Mouse (Mus musculus) stomach, postnatal 0 days (tissue): ENCODE results near the gene Wapl. TPM values are rescaled to one million over a fixed set of nuclear protein-coding genes. Genes with fewer than 3 reads are reported as not detected.

Experiments used
- ATAC-seq: fragments of 200-750 bp; cut with Nextera tagmentation; 2 replicates; pipeline ENCODE4 v1.8.0; 2017; ENCODE audit not compliant: low FRiP score, low TSS enrichment
- DNase-seq: peaks from one replicate; pipeline ENCODE4 v3.0.0-alpha.2; 2016; ENCODE audit warnings: low spot score
- H3K27ac ChIP-seq: fragments of 300-500 bp; sonication (generic); replicated peaks from 2 replicates; pipeline ENCODE4 v1.5.1; 2014; ENCODE audit warnings: mild to moderate bottlenecking, control low read depth
- H3K27me3 ChIP-seq: fragments of 300-500 bp; sonication (generic); 2 replicates; pipeline ENCODE4 v1.6.1; 2014; ENCODE audit warnings: low read length; ENCODE audit not compliant: control insufficient read depth, insufficient read depth
- H3K36me3 ChIP-seq: fragments of 300-500 bp; sonication (generic); 2 replicates; pipeline ENCODE4 v1.6.1; 2014; ENCODE audit warnings: low read length, mixed read lengths; ENCODE audit not compliant: control insufficient read depth, insufficient read depth
- H3K4me1 ChIP-seq: fragments of 300-500 bp; sonication (generic); replicated peaks from 2 replicates; pipeline ENCODE4 v1.6.1; 2014; ENCODE audit warnings: antibody characterized with exemption; ENCODE audit not compliant: control insufficient read depth, insufficient read depth
- H3K4me2 ChIP-seq: fragments of 300-500 bp; sonication (generic); replicated peaks from 2 replicates; pipeline ENCODE4 v1.6.1; 2014; ENCODE audit warnings: low read depth, mild to moderate bottlenecking, control low read depth, moderate library complexity
- H3K4me3 ChIP-seq: fragments of 300-500 bp; sonication (generic); 2 replicates; pipeline ENCODE4 v1.5.1; 2014; ENCODE audit warnings: low read depth, low read length, control low read depth
- H3K9ac ChIP-seq: fragments of 300-500 bp; sonication (generic); 2 replicates; pipeline ENCODE4 v1.6.1; 2014; ENCODE audit warnings: mild to moderate bottlenecking, low read length, control low read depth, mixed read lengths
- H3K9me3 ChIP-seq: fragments of 300-500 bp; sonication (generic); 2 replicates; pipeline ENCODE4 v1.6.1; 2016; ENCODE audit warnings: low read length; ENCODE audit not compliant: control insufficient read depth
- CTCF ChIP-seq: IDR thresholded peaks from 2 replicates; pipeline ENCODE4 v1.5.1; 2016; ENCODE audit warnings: antibody characterized with exemption, low read depth, mild to moderate bottlenecking, moderate library complexity
- EP300 ChIP-seq: optimal IDR thresholded peaks from 2 replicates; pipeline ENCODE3; 2016; ENCODE audit warnings: antibody characterized with exemption
- WGBS: fragments of 180-500 bp; shearing (Covaris S2); extraction: QIAGEN DNeasy Blood & Tissue Kit; methylation state at CpG from one replicate; pipeline ENCODE4 v1.1.7; 2014; 5-methylcytosine and 5-hydroxymethylcytosine counted together
- polyA plus RNA-seq: library from polyadenylated mRNA; unstranded; fragments of >200 nt; fragmentation: Nextera tagmentation; extraction: Ambion mirVana; gene quantifications from 2 replicates; pipeline ENCODE4 v1.2.1, GENCODE M21; 2015

Wapl gene
- polyA plus RNA-seq, 1 experiment from 2014 or later, result 16.0 TPM

DNA sequence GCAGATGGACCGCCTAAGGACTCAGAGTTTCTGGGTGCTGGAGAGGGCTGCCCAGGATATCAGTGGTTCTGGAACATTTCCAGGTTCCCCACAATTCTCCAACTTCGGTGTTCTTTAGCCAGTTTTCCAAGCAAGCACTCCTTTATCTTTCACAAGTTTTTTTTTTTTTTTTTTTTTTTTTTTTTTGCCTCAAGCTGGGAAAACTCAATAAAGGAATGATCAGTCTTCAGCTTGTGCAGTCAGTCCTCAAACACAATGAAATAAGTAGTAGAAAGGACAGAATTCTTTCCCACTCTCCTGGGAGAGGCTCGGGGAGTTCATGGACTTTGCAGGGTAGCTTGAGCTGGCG lies 11.3 kb upstream of the Wapl start:
- Histone ChIP-seq H3K36me3 (no peaks in the 10 kb centered on the region), H3K4me2 (peak overlapping the region; percentile 88), H3K27ac (peak overlapping the region; percentile 13; the same call in 1 of the 2 replicates), H3K9me3 (no peaks in the 10 kb centered on the region), H3K27me3 (no peaks in the 10 kb centered on the region), H3K4me3 (peak overlapping the region; percentile 53), H3K4me1 (no peaks in the 10 kb centered on the region), H3K9ac (peak overlapping the region; percentile 60)
- ATAC-seq (no peak), DNase-seq (no peak)
- WGBS, result 8% methylated on average over 4 of the region's 4 CpGs
- TF ChIP-seq CTCF (no peak), EP300 (no peak)

DNA sequence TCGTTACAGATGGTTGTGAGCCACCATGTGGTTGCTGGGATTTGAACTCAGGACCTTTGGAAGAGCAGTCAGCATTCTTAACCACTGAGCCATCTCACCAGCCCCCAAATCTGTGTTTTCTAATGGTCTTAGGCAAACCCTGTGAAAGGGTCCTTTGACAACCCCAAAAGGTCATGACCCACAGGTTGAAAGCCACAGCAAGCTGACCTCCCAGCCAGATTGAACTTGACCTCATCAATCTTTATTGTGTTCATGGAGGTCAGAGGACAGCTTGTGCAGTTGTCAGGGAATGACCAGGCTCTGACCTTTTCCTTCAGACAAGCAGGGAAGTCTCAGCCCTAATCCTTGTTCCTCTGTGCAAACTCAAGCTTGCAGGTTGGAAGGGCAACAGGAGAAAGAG lies 10.3 kb upstream of the Wapl start:
- Histone ChIP-seq H3K4me3 (no peak overlapping the region), H3K36me3 (no peaks in the 10 kb centered on the region), H3K27me3 (no peaks in the 10 kb centered on the region), H3K4me2 (no peak overlapping the region), H3K27ac (no peak overlapping the region), H3K9ac (no peak overlapping the region), H3K4me1 (no peaks in the 10 kb centered on the region), H3K9me3 (no peaks in the 10 kb centered on the region)
- ATAC-seq (no peak), DNase-seq (no peak)
- 84% methylated on average over 1 of the region's 1 CpGs for WGBS
- no peak for TF ChIP-seq EP300
- TF ChIP-seq CTCF, result no peak

- Histone ChIP-seq H3K4me3 (no peak overlapping the region), H3K9ac (no peak overlapping the region), H3K4me2 (no peak overlapping the region), H3K27ac (no peak overlapping the region), H3K9me3 (no peaks in the 10 kb centered on the region), H3K4me1 (no peaks in the 10 kb centered on the region), H3K27me3 (no peaks in the 10 kb centered on the region), H3K36me3 (no peaks in the 10 kb centered on the region)
- WGBS, result 54% methylated on average over 3 of the region's 3 CpGs
- no peak for ATAC-seq
- TF ChIP-seq CTCF, result no peak
- TF ChIP-seq EP300, result no peak
- DNase-seq, result no peak
Observed at GRCm38 (mm10) chr14:34669082-34669481, 4.6 kb upstream of the Wapl start.

DNA sequence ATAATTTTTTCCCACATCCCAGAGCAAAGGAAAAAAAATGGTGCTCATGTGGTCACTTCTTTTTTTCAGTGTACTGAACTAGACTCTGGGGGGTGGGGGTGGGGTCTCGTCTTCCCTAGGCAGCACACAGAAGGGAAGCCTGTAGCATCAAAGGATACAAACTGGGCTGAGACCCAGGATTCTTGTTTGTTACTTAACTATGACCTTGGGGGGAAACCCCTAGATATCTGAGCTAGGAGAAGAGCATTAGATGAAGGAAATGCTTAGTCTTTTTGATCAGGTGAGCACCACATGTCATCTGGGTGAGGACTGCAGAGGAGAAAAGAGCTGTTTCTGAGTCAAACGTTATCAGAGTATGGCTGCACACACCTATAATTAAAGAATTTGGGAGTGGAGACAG lies 3.5 kb upstream of the Wapl start:
- Histone ChIP-seq H3K4me1 (no peaks in the 10 kb centered on the region), H3K9ac (no peak overlapping the region), H3K4me3 (no peak overlapping the region), H3K27me3 (no peaks in the 10 kb centered on the region), H3K27ac (no peak overlapping the region), H3K4me2 (no peak overlapping the region), H3K36me3 (no peaks in the 10 kb centered on the region), H3K9me3 (no peaks in the 10 kb centered on the region)
- no peak for DNase-seq
- TF ChIP-seq EP300, result no peak
- no peak for TF ChIP-seq CTCF
- no peak for ATAC-seq
- WGBS, result 35% methylated on average over 2 of the region's 2 CpGs

DNA sequence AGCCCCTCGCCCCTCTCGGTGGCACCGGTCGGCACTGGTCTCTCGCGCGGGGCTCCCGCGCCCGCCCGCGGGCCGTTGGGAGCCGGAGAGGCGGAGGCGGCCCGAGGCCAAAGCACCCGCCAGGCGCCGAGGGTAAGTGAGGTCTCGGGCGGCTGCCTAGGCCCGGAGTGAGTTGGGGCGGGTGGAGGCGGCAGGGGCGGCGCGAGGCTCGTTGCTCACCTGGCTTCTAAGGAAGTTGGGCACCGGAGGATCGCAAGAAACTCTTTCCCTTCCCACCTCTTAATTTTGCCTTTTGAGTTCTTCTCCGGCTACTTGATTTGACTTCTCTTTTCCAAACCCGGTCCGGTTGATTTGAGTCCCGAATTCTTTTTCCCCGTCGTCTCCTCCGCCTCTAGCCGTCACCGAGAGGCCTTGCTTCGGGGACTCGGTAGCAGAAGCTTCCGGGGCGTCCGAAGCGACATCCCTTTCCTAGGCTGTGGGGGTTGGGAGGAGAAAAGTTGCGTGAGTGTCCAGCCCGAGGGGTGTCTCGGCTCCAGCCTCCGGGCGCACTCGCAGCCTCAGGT lies 582 bp downstream of the Wapl start:
- ATAC-seq (peak; percentile 25; the same call in 1 of the 2 replicates), DNase-seq (peak; percentile 70)
- no peaks in the 10 kb centered on the region for H3K36me3 ChIP-seq
- WGBS, result 0% methylated on average over 39 of the region's 52 CpGs
- H3K27ac ChIP-seq, result peak overlapping the region; percentile 98
- no peaks in the 10 kb centered on the region for H3K4me1 ChIP-seq
- H3K4me3 ChIP-seq, result peak overlapping the region; percentile 99
- TF ChIP-seq CTCF (no peak), EP300 (no peak)
- no peaks in the 10 kb centered on the region for H3K9me3 ChIP-seq
- H3K4me2 ChIP-seq, result peak overlapping the region; percentile 71
- peak overlapping the region; percentile 99 for H3K9ac ChIP-seq
- no peaks in the 10 kb centered on the region for H3K27me3 ChIP-seq

GRCm38 (mm10) chr14:34674932-34675331 lies 1.2 kb downstream of the Wapl start:
- no peaks in the 10 kb centered on the region for H3K4me1 ChIP-seq
- peak overlapping the region; percentile 71 for H3K4me2 ChIP-seq
- no peaks in the 10 kb centered on the region for H3K27me3 ChIP-seq
- 16% methylated on average over 9 of the region's 9 CpGs for WGBS
- TF ChIP-seq EP300, result no peak
- no peak for DNase-seq
- H3K9me3 ChIP-seq, result no peaks in the 10 kb centered on the region
- H3K36me3 ChIP-seq, result no peaks in the 10 kb centered on the region
- ATAC-seq, result no peak
- H3K9ac ChIP-seq, result peak overlapping the region; percentile 99
- H3K4me3 ChIP-seq, result peak overlapping the region; percentile 99
- H3K27ac ChIP-seq, result peak overlapping the region; percentile 98
